Comparison of ENCODE assay signal across 36 mouse cellular contexts in genomic region chr13:65069969-65070368, GRCm38 (mm10). TPM values are rescaled to one million over a fixed set of nuclear protein-coding genes. Genes with fewer than 3 reads are reported as not detected.
A peak's percentile ranks its signal among the peaks of the same experiment; 100 is the strongest.
DNase-seq lines count a peak whose midpoint lies in the region; ATAC-seq lines count a peak whose summit lies in the region.
"Had no signal": no experiment of that assay in that cellular context is flagged by ENCODE, and none has a peak within 500 bp of the region (broad histone marks: within the 10 kb centered on the region; RNA-seq: fewer than 3 reads in every experiment).

No protein-coding gene starts in this region.

- H3K27me3 ChIP-seq in hindbrain, embryonic 16.5 days (replicated peaks; ENCODE audit: control insufficient read depth, insufficient read depth, low read length): no peaks in the 10 kb centered on the region
- H3K27me3 ChIP-seq: embryonic facial prominence, embryonic 12.5 days; embryonic facial prominence, embryonic 15.5 days; heart, embryonic 13.5 days; hindbrain, embryonic 13.5 days; intestine, embryonic 15.5 days had no signal

- no peaks in the 10 kb centered on the region for H3K9me3 ChIP-seq in hindbrain, embryonic 16.5 days (ENCODE audit: control insufficient read depth, low read length)
- H3K9me3 ChIP-seq: embryonic facial prominence, embryonic 12.5 days; embryonic facial prominence, embryonic 15.5 days; heart, embryonic 10.5 days; heart, embryonic 13.5 days; hindbrain, embryonic 13.5 days; intestine, embryonic 15.5 days had no signal

- peak; percentile 45 for DNase-seq in lung, postnatal 36 days
- DNase-seq in lung, postnatal 10 days: no peak
- peak; percentile 29 for DNase-seq in induced T-regulatory cell, adult 2 months (ENCODE audit: low read depth)
- no peak for DNase-seq in layer of hippocampus, postnatal 25 days (ENCODE audit: extremely low spot score in 1 of 2, low spot score in 1 of 2)
- no peak for DNase-seq in gastrocnemius, postnatal 25 days
- DNase-seq: adrenal gland, adult 8-10 months; adrenal gland, postnatal 25 days; cerebellum, adult 11-12 months; cerebellum, adult 9-11 months; cerebellum, postnatal 25 days; forebrain, postnatal 0 days; gastrocnemius, adult 2 months; gastrocnemius, postnatal 14 days; heart, adult 2 months; heart, postnatal 14 days; kidney, adult 11 months had no signal

- peaks cover 16% of the 10 kb centered on the region for H3K36me3 ChIP-seq in hindbrain, embryonic 16.5 days (ENCODE audit: control insufficient read depth, insufficient read depth, low read length)
- H3K36me3 ChIP-seq: intestine, embryonic 15.5 days had no signal

- H3K27ac ChIP-seq in hindbrain, embryonic 16.5 days (ENCODE audit: low read depth, low read length): no peak overlapping the region
- H3K27ac ChIP-seq: embryonic facial prominence, embryonic 12.5 days; embryonic facial prominence, embryonic 15.5 days; gastrocnemius, adult 2 months; heart, adult 2 months; heart, embryonic 10.5 days; heart, embryonic 13.5 days; hindbrain, embryonic 13.5 days; hindbrain, postnatal 0 days; intestine, embryonic 15.5 days had no signal

- H3K4me2 ChIP-seq in hindbrain, embryonic 16.5 days (ENCODE audit: low read length): no peak overlapping the region
- H3K4me2 ChIP-seq: embryonic facial prominence, embryonic 12.5 days; embryonic facial prominence, embryonic 15.5 days; heart, embryonic 13.5 days; hindbrain, embryonic 13.5 days; intestine, embryonic 15.5 days had no signal

- WGBS in hindbrain, embryonic 16.5 days: 95% methylated on average over 2 of the region's 2 CpGs

- H3K4me1 ChIP-seq in hindbrain, embryonic 16.5 days (ENCODE audit: control insufficient read depth, insufficient read depth, low read depth, low read length): no peaks in the 10 kb centered on the region
- H3K4me1 ChIP-seq: embryonic facial prominence, embryonic 12.5 days; embryonic facial prominence, embryonic 15.5 days; heart, embryonic 10.5 days; heart, embryonic 13.5 days; hindbrain, embryonic 13.5 days; intestine, embryonic 15.5 days had no signal

- no peak overlapping the region for H3K9ac ChIP-seq in hindbrain, embryonic 16.5 days (ENCODE audit: low read depth, low read length)
- H3K9ac ChIP-seq: embryonic facial prominence, embryonic 12.5 days; embryonic facial prominence, embryonic 15.5 days; forebrain, postnatal 0 days; heart, embryonic 13.5 days; hindbrain, embryonic 13.5 days; intestine, embryonic 15.5 days had no signal

- ATAC-seq in CD4-positive, CD25-positive, alpha-beta regulatory T cell, adult 4 months: peak; percentile 76
- peak; percentile 39; the same call in 1 of the 2 replicates for ATAC-seq in megakaryocyte progenitor cell, adult 5-6 weeks (replicated peaks; ENCODE audit: poor library complexity)
- no peak for ATAC-seq in hindbrain, embryonic 16.5 days
- ATAC-seq: forebrain, embryonic 14.5 days; forebrain, postnatal 0 days; hindbrain, postnatal 0 days; intestine, embryonic 15.5 days had no signal

- H3K4me3 ChIP-seq in hindbrain, embryonic 16.5 days (ENCODE audit: low read length): no peak overlapping the region
- H3K4me3 ChIP-seq: embryonic facial prominence, embryonic 12.5 days; embryonic facial prominence, embryonic 15.5 days; gastrocnemius, adult 2 months; heart, adult 2 months; heart, embryonic 10.5 days; heart, embryonic 13.5 days; hindbrain, embryonic 13.5 days; intestine, embryonic 15.5 days had no signal

RNA-seq across cellular contexts. Expression of gene Prss47, which starts 17.4 kb away (rescaled TPM):
- polyA plus RNA-seq in CD4-positive, CD25-positive, alpha-beta regulatory T cell, adult 4 months (2017; shearing (Covaris generic)): not detected
- not detected in 2 replicates for total RNA-seq in megakaryocyte progenitor cell, adult 5-6 weeks (2015)
- total RNA-seq in megakaryocyte progenitor cell, adult 5-6 weeks (2017): not detected in 2 replicates
- not detected in 2 replicates for polyA plus RNA-seq in hindbrain, embryonic 16.5 days (2015; fragmentation: Nextera tagmentation; extraction: Ambion mirVana)
- not detected for total RNA-seq in layer of hippocampus, postnatal 25 days (2021)
- total RNA-seq in gastrocnemius, postnatal 25 days (2021): not detected
- total RNA-seq: adrenal gland, adult 8-10 months; adrenal gland, postnatal 25 days; common myeloid progenitor, adult 5-6 weeks; forebrain, postnatal 0 days; gastrocnemius, adult 2 months; gastrocnemius, postnatal 14 days; heart, adult 2 months; heart, postnatal 14 days; hematopoietic stem cell, adult 5-6 weeks; hindbrain, postnatal 0 days; MEL had no signal
- polyA plus RNA-seq: brain, embryonic 14.5 days; C2C12; embryonic facial prominence, embryonic 12.5 days; embryonic facial prominence, embryonic 15.5 days; forebrain, embryonic 11.5 days; forebrain, embryonic 14.5 days; forebrain, postnatal 0 days; frontal cortex, adult 2 months; gonadal fat pad, adult 2 months; heart, adult 2 months; heart, embryonic 10.5 days; heart, embryonic 13.5 days; heart, embryonic 16.5 days; hindbrain, embryonic 13.5 days; hindbrain, postnatal 0 days; intestine, embryonic 15.5 days had no signal

RNA-seq across cellular contexts. Expression of gene Spata31d1c, which starts 37.1 kb away (rescaled TPM):
- polyA plus RNA-seq in CD4-positive, CD25-positive, alpha-beta regulatory T cell, adult 4 months (2017; shearing (Covaris generic)): not detected
- total RNA-seq in megakaryocyte progenitor cell, adult 5-6 weeks (2015): not detected in 2 replicates
- total RNA-seq in megakaryocyte progenitor cell, adult 5-6 weeks (2017): not detected in 2 replicates
- not detected in 2 replicates for polyA plus RNA-seq in hindbrain, embryonic 16.5 days (2015; fragmentation: Nextera tagmentation; extraction: Ambion mirVana)
- total RNA-seq in layer of hippocampus, postnatal 25 days (2021): not detected
- not detected for total RNA-seq in gastrocnemius, postnatal 25 days (2021)
- total RNA-seq: adrenal gland, adult 8-10 months; adrenal gland, postnatal 25 days; common myeloid progenitor, adult 5-6 weeks; forebrain, postnatal 0 days; gastrocnemius, adult 2 months; gastrocnemius, postnatal 14 days; heart, adult 2 months; heart, postnatal 14 days; hematopoietic stem cell, adult 5-6 weeks; hindbrain, postnatal 0 days; MEL had no signal
- polyA plus RNA-seq: brain, embryonic 14.5 days; C2C12; embryonic facial prominence, embryonic 12.5 days; embryonic facial prominence, embryonic 15.5 days; forebrain, embryonic 11.5 days; forebrain, embryonic 14.5 days; forebrain, postnatal 0 days; frontal cortex, adult 2 months; gonadal fat pad, adult 2 months; heart, adult 2 months; heart, embryonic 10.5 days; heart, embryonic 13.5 days; heart, embryonic 16.5 days; hindbrain, embryonic 13.5 days; hindbrain, postnatal 0 days; intestine, embryonic 15.5 days had no signal

RNA-seq across cellular contexts. Expression of gene Mfsd14b, which starts 42.8 kb away (rescaled TPM):
- polyA plus RNA-seq in CD4-positive, CD25-positive, alpha-beta regulatory T cell, adult 4 months (2017; shearing (Covaris generic)): 10 to 100 TPM; 10.1 to 16.5 TPM
- total RNA-seq in megakaryocyte progenitor cell, adult 5-6 weeks (2015): 81.1 and 87.8 TPM in 2 replicates
- 81.4 and 85.8 TPM in 2 replicates for total RNA-seq in megakaryocyte progenitor cell, adult 5-6 weeks (2017)
- 28.9 and 32.4 TPM in 2 replicates for polyA plus RNA-seq in hindbrain, embryonic 16.5 days (2015; fragmentation: Nextera tagmentation; extraction: Ambion mirVana)
- total RNA-seq in layer of hippocampus, postnatal 25 days (2021): 10 to 100 TPM; 43.1 to 46.3 TPM
- total RNA-seq in gastrocnemius, postnatal 25 days (2021): 1 to 10 TPM; 7.5 to 8.3 TPM

Comparison
In these comparisons a context has a peak if more than half of its experiments do, and no peak if none do; other contexts are left out.
1. DNase-seq: peak in lung, postnatal 36 days (single experiment) and induced T-regulatory cell, adult 2 months (single experiment); none in lung, postnatal 10 days (single experiment), layer of hippocampus, postnatal 25 days (0 of 2) and gastrocnemius, postnatal 25 days (single experiment).
2. RNA of gene Mfsd14b, which starts 42.8 kb away (total RNA-seq): 81.1 to 87.8 TPM in megakaryocyte progenitor cell, adult 5-6 weeks and 43.1 to 46.3 TPM in layer of hippocampus, postnatal 25 days; 7.5 to 8.3 TPM in gastrocnemius, postnatal 25 days; every median in the first group is over 4 times any median in the second.